Mouse (Mus musculus) thymus, postnatal 10 days (tissue): Measurements from ENCODE around the gene Gm49396.

ENCODE experiments used
- DNase-seq, 2 experiments: peaks; one replicate each; pipeline ENCODE4 v3.0.0; 2021; ENCODE audit warnings: low spot score in 2 of 2

Gm49396 gene

DNA sequence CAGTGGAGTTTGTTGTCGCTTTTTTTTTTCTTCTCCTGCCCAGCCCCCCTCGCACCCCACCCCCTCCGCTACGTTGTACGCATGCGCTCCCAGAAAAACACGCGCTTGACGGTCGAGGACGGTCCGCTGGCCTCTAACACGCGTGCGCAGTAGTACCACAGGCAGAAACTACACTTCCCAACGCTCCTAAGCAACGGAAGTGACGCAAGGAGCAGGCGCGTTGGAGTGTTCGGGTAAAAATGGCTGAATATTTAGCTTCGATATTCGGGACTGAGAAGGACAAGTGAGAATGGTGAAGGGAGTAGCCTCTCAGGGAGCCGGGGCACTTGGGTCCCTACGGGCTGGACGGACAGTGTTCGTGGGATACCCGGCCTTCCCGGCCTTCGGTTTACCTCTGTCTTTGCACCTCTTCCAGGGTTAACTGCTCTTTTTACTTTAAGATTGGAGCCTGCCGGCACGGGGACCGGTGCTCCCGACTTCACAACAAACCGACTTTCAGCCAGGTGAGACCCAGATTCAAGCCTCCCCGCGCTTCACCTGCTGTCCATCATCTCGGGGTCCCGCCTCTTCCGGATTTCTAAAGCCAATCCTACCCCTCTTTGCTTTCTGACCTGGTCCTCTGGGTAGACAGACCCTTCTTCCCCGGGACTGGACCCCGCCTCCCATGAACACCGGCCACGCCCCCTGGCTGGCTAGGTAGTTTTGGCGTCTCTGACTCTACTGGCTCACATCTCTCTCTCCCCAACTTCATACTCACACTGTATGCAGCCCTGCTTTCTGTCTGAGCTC, at the start of gene Gm49396, which contains the start of the genes U2af1l4 and Psenen:
Gene Gm49396 (plus strand): TSS at position 228 of the 789 bp plus-strand sequence.
Gene U2af1l4 (plus strand): TSS at position 185 of the 789 bp plus-strand sequence.
Gene Psenen (minus strand): TSS at position 511 of the 789 bp plus-strand sequence.
- peak; percentile 93 to 96 for DNase-seq

DNA sequence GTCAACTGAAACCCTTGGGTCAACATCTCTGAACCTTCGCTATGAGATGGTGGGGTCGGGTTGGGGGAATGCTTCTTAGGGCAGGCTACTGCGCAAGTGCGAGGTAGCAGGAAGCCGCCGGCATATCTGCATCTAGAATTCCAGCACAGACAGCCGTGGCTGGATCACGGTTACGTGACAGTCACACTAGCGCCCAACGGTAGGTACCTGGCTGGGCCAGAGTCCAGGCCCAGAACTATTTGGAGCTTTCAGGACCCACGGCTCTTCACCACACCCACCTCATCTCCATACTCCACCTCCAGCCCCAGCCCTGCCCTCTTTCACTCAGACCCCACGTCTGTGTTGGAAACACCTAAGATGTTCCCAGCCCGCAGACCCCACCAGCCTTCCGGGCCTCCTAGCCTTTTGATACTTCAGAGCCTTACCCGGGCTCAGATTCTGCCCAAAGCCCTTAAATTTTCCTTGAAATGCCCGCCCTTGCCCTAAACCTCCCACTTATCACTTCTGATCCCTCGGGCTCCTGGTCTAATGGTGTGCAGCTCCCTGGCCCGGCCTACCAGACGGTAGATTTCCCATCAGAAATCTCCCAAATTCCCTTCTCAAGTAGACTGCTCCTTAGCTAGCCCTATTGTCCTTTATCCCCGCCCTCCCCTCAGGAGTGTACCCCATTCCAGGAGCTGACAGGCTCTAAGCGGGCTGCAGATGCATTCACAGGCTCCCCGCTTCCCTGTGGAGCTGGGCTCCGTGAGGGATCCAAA, 48.0 kb upstream of the Gm49396 start:
- no peak for DNase-seq

DNA sequence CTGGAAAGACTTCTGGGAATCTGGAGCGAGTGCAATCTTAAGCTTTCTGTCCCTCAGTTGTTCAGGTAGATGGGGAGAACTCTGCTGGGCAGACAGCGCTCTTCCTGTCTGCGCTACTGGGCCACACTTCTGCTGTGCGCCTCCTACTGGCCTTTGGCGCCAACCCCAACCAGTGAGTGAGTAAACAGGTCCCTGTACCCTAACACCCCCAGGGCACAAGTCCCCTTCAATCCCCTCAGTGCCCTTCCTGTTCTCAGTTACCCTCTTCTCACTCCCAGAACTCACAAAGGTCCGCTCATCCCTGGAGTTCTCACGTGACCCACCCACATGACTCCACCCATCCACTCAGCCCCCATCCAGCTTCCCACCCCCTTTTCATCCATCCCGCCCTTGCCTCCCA, 44.8 kb upstream of the Gm49396 start:
- DNase-seq: no peak

DNA sequence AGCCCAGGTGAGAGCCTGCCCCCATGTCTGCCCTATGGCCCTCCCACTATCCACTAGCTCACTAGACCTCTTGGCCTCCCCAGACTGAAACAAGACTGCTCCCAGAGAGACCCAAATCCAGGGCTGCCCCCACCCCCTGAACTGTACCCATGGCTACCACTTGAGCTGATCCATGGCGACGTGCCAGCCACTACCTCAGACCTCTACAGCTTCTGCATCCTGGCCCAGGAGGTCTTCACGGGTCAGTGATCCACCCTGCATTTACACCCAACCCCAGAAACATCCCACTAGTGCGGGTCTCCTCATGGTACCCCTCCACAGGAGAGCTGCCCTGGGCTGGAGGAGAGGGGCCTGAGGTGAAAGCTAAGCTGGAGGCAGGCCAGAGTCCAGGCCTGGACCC, 42.7 kb upstream of the Gm49396 start:
- DNase-seq: no peak

DNA sequence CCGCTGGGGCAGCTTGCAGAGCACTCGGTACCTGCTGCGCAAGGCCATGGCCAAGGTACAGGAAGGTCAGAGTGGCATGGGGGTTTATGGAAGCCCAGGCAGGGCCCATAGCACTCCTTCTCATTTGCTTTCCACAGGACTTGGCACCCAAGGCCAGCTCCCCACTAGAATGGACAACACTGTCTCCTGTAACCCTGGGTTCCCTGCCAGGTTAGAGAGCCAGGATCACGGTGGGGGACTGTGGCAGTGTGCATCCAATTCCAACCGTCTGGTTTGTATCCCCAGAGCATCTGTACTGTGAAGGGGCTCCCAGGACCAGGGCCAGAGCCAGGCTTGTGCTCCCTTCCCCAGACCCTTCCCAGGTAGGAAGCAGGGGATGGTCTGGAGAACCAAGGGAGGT, 42.3 kb upstream of the Gm49396 start:
- DNase-seq: no peak

DNA sequence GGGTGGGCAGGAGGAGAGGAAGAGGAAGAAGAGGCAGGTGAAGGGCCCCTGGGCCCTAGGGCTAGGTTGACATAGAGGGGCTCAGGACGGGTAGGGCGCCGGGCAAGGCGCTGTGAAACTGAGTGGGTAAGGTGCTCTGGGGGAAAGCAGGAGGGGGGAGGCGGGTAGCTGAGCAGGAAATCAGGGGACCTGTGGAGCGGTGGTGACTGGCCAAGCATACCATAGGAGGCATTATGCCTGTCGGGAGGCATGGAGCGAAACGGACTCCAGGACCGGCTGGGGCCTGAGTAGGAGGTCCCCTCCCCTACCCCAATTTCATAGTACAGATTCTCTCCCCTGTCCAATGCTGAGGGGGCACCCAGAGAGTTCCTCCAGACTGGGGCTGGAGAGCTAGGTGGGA, 40.3 kb upstream of the Gm49396 start:
- no peak for DNase-seq

DNA sequence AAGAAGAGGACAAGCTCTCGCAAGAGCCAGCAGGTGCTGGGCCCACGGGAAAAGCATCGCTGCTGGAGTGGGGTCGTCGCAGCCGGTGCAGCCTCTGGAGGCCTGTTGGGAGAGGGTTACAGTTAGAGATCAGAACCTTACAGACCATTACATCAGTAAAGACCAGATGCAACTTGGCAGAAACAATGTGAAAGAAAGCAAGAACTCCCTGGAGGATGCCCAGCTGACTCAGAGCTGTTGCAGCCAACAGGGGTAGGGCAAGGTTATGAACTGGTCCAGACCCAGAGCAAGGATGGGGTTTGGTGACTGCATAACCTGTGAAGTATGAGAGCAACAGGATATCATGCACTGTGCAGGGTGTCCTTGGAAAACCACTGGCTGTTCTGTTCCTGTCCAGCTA, 38.7 kb upstream of the Gm49396 start:
- no peak for DNase-seq

DNA sequence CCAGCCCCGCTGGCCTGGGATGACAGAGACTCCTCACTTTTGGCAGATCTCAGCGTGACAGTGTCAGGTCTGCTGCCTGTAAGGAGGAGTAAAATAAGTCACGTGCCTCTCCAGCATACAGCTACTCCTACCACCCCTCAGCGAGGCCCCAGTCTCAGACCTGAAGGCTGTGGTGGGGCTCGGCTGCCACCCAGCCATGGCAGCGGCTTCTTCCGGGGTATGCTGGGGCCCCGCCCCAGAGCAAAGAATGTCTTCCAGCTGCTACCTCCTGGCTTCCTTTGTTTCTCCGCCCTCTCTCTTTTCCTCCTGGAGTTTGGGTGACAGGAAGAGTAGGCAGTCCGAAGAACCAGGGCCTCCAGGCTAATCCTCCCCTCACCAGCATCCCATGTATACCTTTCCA, 37.2 kb upstream of the Gm49396 start:
- no peak for DNase-seq

DNA sequence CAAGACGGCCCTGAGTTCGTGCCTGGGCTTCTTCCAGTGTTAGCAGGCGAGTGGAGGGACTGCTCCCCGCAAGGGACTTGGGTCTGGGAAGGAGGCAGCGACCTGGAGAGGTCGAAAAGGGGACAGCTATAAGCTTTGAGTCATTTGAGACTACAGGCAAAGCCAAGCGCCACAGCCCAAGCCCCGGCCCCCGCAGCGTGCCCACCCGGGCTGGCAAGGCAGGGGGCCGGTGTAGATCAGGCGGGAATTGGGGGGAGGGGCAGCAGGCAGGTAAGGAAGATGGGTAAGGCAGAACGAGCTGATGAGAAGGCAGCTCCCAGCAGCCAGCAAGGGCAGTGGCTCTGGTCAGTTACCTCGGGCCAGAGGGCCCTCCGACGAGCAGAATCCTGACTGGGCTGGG, 36.7 kb upstream of the Gm49396 start:
- DNase-seq: no peak

DNA sequence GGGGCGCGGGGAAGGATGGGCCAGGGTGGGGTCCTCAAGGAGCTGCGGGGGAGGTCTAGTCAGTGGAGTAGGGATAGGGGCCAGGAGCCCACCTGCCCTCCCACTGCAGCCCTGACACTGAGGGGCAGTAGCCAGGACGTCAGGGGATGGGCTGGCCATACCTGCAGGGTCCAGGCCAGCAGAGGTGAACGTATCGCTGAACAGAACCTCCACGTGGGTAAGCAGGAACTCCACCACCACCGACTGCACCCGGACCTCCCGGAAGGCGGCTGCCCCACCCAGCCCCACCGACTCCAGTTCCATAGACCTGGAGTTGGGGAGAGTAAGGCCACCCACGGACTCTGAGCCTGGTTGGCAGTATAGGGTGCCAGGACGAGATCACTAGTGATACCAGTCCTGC, 36.2 kb upstream of the Gm49396 start:
- DNase-seq: no peak

DNA sequence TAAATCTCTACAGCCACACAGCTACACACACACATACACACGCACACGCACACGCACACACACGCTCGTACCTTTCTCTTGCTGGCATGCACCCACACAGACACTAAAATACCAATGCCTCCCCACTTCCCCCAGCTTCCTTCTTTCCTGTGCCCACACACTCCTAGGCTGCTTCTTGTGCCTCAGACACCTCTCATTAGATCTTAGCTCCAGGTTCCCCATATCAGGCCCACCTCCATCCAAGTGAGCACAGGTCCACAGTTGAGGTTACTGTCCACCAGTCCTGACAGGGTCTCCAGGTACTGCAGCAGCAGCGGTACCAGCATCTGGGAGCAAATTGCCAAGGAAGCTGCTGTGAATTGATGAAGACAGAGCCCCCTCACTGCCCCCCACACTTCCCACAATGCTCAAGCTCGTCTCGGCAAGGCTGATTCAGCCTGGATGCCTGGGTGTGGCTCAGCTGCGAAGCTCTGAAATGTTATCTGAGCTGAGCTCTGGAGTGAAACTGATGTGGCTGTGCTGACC, 31.8 kb upstream of the Gm49396 start:
- DNase-seq: no peak

DNA sequence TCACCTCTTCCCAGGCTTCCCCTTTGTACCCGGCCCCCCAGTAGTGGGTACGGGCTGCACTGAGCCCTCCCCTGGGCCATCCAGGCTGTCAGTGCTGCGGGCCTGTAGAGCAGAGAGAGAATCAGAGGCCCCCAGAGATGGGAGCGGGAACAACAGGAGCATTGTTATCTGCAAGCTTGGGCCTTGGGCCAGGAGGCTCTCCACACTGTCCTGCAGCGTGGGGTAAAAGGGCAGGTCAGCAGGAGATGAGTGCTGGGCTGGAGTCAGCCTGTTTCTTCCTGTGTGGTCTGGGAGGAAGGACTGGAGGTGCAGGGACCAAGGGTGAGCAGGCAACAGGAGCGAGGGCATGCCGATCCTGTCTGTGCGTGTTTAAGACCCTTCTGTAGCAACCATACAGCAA, 30.2 kb upstream of the Gm49396 start:
- DNase-seq: no peak

DNA sequence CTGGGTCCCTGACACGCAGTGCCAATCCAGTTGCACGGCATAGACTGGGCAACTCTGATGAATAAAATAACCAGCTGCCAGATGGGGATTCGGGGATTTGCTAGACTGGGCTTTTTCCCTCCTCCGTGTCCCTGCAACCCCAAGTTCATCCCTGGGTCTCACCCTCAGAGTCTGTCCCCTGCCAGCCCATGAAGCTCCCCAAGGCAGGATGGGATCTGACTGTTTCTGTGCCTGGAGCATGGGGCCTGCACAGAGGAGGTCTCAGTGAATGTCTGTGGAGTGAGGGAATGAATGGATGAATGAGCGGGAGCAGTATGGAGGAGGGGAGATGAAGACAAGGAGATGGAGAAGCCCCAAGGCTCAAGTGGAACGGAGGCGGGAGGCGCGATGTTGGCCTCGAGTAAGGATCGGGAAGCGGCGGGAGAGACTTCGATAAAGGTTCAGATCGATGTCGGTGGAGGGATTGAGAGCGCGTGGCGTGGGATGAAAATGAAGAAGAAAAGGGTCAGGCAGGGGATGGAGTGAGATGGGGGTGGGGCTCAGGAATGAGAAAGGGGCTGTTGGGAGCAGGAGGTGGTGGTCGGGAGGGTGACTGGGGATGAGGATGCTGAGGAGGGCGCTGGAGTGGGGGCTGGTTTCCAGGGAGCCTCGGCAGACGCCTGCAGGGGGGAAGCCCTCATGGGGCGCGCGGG, 29.1 kb upstream of the Gm49396 start:
- no peak for DNase-seq

DNA sequence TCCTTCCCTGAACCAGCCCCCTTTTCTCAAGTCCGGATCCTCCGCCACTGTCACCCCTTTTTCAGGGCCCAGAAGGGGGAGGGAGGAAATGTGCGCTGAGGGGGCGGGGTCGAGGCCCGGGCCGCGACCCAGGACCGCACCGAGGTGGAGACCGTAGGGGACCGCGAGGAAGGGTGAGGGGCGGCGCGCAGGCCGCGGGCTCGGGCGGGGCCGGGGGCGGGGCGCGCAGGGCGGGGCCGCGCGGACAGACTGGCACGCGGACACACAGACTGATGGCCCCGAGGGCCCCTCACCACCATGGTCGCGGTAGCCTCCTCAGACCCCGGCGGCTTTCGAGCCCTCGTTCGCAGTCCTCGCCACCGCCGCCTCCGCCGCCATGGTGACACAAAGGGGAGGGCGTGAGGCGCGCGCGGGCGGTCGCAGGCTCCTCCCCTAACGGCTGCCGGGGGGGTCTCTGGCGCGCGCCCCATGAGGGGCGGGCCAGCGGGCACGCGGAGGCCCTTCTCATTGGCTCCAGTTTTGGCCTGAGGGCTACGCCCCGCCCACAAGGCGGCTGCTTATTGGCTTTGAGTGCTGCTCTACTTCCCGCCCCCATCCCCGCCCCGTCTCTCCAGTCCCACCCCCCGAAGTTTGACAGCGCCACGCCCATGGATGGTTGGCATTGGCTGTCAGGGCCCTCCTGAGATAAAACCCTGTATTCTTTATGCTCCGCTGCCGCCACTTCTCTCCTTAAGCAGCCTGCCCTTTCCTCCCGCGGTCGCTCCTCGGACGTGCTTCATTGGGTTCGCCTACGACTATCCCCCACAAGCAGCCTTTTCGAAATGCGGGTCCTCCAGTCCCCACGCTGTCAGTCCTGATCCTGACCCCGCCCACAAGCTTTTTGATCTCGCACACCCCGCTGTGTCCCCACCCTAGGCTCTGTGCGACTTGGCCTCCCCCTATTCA, 28.2 kb upstream of the Gm49396 start, which contains the start of gene Arhgap33:
Gene Arhgap33 (minus strand): TSS at position 428 of the 945 bp plus-strand sequence.
- peak; percentile 97 for DNase-seq

DNA sequence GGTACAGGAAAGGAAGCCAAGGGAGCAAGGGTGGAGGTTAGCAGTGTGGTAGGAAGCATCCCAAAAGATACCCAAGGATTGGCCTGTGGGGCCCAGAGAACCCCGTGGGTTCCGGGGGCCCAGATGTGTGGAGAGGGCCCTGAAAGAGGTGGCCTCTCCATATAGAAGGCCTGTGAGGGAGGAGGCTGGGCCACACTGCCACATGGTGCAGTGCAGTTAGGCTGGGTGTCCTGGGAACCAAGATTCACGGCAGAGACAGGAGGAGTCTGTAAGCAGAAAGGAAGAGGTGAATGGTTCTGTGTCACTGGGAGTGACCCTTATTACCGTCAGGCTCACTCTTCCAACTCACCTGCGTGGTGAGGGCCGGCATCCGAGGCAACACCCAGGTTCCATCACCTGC, 22.6 kb upstream of the Gm49396 start:
- no peak for DNase-seq

DNA sequence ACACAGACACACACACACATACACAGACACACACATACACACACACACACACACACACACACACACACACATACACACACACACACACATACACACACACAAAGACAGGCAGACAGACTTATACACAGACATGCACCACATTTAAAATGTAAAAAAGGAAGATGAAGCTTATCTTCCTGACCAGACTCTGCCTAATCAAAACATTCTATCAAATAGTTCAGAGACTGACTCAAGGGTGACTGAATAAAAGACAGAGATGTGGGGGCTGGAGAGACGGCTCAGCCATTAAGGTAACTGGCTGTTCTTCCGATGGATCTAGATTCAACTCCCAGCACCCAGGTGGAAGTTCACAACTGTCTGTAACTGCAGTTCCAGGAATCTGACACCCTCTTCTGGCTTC, 18.8 kb upstream of the Gm49396 start:
- no peak for DNase-seq

DNA sequence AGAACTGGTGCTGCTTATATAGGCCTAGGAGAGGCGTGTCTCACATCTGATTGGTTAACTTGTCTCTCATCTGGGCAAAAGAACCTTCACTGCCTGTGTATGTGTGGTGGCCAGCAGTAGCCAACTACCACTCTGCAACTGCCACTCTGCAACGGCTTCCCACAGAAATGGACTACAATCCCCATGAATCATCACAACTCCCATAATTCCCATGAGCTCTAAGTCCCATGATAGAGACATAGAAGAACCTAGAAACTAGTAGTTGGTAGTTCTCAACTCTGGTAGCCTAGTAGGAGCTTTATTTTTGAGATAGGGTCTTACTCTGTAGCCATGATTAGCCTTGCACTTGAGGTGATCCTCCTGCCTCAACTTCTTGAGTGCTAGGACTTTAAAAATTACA, 13.3 kb upstream of the Gm49396 start:
- DNase-seq: no peak

DNA sequence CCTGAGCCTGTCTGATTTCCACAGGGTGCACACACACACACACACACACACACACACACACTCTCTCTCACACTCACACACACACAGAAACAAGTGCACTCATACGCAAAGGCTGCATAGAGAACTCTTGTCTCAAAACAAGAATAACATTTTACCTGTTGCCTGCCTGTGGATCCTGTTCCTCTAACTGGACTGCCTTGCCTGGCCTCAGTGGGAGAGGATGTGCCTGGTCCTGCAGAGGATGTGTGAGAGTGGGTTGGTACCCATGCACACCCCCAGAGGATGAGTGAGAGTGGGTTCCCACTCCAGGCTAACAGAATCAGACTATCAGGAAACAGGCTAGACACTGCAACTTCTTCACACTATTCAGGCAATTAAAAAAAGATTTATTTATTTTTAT, 12.5 kb upstream of the Gm49396 start:
- no peak for DNase-seq

DNA sequence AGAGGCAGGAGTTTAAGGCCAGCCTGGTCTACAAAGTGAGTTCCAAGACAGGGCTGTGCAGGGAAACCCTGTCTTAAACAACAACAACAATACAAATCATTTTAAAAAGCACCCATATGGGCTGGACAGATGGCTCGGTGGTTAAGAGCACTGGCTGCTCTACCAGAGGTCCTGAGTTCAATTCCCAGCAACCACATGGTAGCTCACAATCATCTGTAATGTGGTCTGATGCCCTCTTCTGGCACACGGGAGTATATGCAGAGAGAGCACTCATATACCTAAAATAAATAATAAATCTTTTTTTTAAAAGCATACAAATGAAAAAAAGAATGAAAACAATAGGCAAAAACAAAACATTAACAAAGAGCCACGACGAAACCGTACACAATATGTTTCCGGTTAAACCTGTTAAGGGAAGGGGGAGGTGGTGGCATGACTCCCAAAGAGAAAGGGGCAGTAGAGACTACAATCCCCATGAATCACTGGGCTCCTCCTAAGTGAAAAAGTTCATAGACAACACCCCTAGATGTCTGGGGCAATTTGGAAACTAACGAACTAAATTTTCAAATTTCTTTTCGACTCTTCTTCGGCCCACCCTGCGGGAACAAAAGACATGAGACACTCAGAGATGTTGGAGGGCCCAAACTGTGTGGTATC, 11.6 kb upstream of the Gm49396 start:
- peak in 1 of 2 experiments; percentile 55 for DNase-seq
